Mouse (Mus musculus): Measurements from ENCODE around the gene Unc93b1.

DNA sequence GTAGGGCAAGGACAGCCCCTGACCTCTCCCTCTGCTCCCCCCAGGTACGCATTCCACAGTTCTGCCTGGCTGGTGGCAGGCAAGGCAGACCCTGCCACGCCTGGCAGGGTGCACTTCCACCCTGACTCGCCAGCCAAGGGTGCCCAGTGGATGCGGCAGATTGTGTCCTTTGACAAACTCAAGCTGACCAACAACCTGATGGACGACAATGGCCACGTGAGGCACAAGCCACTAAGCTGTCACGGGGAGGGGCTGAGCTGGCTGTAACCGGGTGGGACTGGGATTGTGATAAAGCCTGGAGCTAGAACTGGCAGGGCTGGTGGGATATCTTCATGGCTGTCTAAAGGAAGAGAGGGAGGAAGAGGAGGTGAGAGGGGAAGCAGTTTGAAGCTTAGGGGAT lies 62.2 kb downstream of the Unc93b1 start:
- no peak for TF ChIP-seq CTCF (IDR thresholded peaks at IDR 0.05; ENCODE audit: insufficient read depth, low read depth, low read length)
- no peak for TF ChIP-seq POLR2A (IDR thresholded peaks at IDR 0.05; ENCODE audit: insufficient read depth, low read depth, low read length)

Data from olfactory bulb, adult 2 months (tissue).